Mouse (Mus musculus): Measurements from ENCODE around the gene Sh2d4b.

Sh2d4b gene

GRCm38 (mm10) chr14:40837397-40837796 is 55.7 kb downstream of the Sh2d4b start:
- no peak for DNase-seq (ENCODE audit: low spot score in 2 of 2)

DNA sequence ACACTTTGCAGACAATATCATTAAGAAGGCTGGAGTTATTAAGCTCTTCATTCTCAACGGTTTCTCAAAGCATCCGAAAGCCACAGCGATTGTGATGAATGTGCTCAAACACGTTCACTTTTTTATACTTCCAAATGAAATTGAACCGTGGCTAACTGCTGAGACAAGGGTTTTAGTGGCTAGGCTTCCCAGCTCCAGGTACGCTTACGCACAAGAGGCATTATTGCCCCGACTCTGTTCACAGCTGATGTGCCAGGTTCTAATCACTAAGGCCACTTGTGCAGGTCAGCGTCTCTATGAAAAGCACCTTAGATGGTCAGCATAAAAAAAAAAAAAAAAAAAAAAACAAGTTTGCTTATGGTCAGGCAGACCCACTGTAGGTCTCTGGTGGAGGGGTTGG is 62.6 kb downstream of the Sh2d4b start:
- DNase-seq (ENCODE audit: low spot score in 2 of 2): no peak

- no peak for DNase-seq (ENCODE audit: low spot score in 2 of 2)
Measured at GRCm38 (mm10) chr14:40830094-40830493, 63.0 kb downstream of the Sh2d4b start.

- no peak for DNase-seq (ENCODE audit: low spot score in 2 of 2)
Measured at GRCm38 (mm10) chr14:40818051-40818450, 75.0 kb downstream of the Sh2d4b start.

GRCm38 (mm10) chr14:40816715-40817114 is 76.4 kb downstream of the Sh2d4b start:
- no peak for DNase-seq (ENCODE audit: low spot score in 2 of 2)

DNA sequence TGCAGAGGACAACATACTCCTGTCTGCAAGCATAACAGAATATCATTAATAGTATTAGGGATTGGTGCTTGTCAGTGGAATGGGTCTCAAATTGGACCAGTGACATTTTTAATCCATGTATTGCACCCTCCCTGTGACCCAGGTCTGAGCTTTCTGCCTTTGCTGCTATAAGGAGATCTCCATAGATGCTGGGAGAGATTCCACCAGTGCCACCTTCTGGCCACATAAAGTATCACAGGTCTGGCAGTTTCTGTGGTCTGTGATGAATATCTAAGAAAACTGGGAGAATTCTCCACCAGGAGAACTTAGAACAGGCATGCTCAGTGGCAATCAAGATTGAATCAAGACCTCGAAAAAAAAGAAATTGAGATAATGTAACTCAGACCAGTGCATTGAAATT is 101.5 kb downstream of the Sh2d4b start:
- DNase-seq (ENCODE audit: low spot score in 2 of 2): no peak

GRCm38 (mm10) chr14:40789110-40789509 is 104.0 kb downstream of the Sh2d4b start:
- no peak for DNase-seq (ENCODE audit: low spot score in 2 of 2)

DNA sequence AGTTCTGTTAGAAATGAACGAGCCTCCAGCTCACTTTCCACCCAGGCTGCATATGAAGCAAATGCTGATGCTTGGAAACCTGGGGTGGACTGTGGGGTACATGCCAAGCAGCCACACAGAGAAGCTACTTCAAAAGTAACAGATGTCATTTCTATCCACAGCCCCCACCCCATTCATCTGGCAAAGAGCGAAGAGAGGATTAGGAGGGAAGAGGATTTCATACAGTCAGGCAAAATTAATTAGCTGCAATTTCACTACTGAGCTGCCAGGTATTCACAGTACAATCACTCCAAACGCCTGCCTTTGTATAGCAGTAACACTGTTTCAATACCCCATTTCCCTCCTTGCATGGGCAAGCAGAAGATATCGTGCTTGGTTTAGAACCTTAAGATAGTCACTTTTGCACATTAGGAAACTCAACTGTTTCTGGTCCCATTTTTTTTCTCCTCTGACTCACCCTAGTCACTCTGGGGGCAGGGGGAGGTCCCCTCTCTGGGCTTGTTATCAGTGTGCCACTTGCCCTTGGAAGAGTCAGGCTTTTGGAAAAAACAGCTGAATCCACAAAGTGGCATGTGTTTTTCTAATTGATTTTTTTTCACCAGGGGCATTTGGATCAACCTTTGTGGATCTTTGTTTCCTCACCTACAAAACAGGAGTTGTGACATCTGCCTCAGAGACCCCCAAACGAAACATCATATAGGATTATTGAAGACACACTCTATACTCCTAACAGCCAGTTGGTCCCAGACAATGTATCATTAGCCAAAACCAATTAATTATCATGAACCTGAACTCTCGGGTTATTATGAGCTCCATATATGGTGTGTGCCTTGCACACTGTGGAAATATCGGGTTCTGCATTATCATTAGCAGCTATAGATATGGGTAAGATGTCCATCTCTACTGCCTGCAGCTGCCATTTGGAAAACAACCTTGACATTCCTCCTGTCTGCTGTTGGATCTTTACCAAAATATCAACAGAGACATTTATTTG is 123.7 kb downstream of the Sh2d4b start:
- DNase-seq (ENCODE audit: low spot score in 2 of 2): no peak

Measured in thymus, postnatal 10 days (tissue).